Mouse (Mus musculus) frontal cortex, postnatal 10 days (tissue): ENCODE data around the gene Cit.
A peak's percentile ranks its signal among the peaks of the same experiment; 100 is the strongest.

Experiments
- DNase-seq, 2 experiments: peaks; one replicate each; pipeline ENCODE4 v3.0.0; 2022; ENCODE audit warnings: low spot score in 2 of 2, mixed read lengths in 1 of 2

The Cit gene

DNA sequence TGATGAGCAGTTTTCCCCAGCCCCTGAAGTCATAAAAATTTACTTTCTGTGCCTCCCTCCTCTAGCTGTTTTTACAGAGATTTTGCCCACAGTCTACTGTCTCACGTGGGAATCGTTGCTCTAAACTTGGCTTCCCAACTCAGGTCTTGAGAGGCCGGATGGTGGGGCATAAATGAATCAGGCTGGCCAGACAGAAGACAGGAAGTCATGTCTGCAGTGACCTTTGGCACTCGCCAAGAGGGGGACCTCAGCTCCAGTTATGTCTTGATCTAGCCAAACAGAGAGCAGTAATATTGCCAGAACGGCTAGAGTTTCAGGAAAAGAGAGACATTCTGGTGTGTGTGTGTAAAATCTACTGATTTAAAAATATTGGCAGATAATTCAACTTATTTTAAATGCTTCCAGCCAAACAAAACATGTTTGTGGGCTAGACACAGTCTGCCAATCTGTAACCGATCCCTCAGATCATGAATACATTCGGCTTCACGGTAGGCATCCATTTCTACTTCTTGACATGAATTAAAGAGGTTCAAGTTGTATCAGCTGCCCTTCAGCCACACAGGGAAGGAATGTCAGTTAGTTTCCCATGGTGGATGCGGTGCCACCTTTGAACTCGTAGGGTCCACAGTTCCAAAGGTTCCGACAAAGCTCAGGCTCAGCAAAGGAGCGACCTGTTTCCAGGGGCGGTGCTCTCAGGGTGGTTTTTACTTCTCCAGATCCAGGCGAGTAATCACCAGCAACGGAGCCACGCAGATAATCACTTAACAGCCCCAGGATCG lies 5.4 kb downstream of the Cit start:
- no peak for DNase-seq

GRCm38 (mm10) chr5:115851029-115851365 lies 5.9 kb downstream of the Cit start:
- no peak for DNase-seq

- no peak for DNase-seq
These were observed 7.4 kb downstream of the Cit start for GRCm38 (mm10) chr5:115852431-115852830.

- DNase-seq = no peak
These were observed 8.6 kb downstream of the Cit start for GRCm38 (mm10) chr5:115853691-115854090.

DNA sequence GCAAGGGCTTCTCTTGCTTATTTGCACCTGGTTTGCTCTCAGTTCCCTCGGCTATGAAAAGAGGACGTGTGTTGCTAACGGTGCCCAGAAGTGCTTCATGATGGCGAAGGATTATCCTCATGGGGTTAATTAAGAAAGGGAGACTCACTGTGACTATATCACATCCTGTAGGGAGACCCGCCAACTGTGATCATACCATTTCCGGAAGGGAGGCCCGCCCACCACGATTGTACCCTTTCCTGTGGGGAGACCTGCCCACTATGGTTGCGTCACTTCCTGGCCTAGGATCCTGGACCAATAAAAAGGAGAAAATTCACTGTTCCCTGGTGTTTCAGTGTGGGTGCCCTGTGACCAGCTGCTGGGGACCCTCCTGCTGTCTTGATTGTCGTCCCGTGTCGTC lies 9.3 kb downstream of the Cit start:
- DNase-seq = no peak

- no peak for DNase-seq
These were observed 13.6 kb downstream of the Cit start for GRCm38 (mm10) chr5:115858652-115859051.

GRCm38 (mm10) chr5:115859461-115859860 lies 14.4 kb downstream of the Cit start:
- DNase-seq = no peak

GRCm38 (mm10) chr5:115861991-115862390 lies 16.9 kb downstream of the Cit start:
- no peak for DNase-seq

DNA sequence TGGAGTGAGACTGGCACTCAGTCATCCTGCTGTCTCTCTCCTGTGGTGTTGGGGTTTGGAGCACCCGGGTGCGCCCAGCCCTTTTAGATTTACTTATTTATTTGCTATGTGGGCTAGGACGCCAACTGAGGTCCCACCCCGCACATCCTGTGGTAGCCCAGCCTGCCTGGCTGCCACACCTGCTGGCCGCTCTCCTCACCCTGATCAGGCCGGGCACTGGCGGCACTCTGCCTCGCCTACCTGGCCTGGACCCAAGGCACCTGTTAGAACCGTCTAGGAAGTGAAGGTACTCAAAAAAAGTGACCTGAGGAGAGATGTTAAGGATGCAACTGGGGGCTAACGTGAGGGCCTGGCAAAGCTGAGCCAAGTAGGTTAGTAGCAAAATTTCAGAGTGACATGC lies 17.4 kb downstream of the Cit start:
- DNase-seq = no peak

GRCm38 (mm10) chr5:115866296-115866695 lies 21.2 kb downstream of the Cit start:
- DNase-seq = no peak

GRCm38 (mm10) chr5:115868540-115868939 lies 23.5 kb downstream of the Cit start:
- no peak for DNase-seq

GRCm38 (mm10) chr5:115869198-115869597 lies 24.1 kb downstream of the Cit start:
- DNase-seq = no peak

DNA sequence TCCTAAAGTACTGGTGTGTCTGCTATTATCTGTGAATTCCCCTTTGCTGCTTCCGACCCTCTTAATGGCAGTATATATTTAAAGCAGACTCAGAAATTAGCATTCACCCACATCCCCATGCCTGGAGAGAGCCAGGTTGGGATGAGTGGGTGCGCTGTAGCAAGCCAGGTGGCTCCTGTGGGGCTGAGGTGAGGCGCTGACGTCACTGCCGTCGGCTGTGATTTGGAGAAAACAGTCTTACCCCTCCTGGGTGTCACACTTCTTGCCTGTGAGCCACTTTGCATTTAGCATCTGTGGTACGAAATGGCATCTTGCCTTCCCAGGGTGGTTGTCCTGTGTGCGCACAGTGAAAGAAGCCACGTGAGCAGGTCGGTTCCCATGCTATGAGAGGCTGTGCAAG lies 26.1 kb downstream of the Cit start:
- DNase-seq = no peak

GRCm38 (mm10) chr5:115872106-115872505 lies 27.0 kb downstream of the Cit start:
- DNase-seq = no peak

GRCm38 (mm10) chr5:115872956-115873355 lies 27.9 kb downstream of the Cit start:
- no peak for DNase-seq

- DNase-seq = no peak
These were observed 32.3 kb downstream of the Cit start for GRCm38 (mm10) chr5:115877425-115877824.

- no peak for DNase-seq
These were observed 37.1 kb downstream of the Cit start for GRCm38 (mm10) chr5:115882165-115882564.

DNA sequence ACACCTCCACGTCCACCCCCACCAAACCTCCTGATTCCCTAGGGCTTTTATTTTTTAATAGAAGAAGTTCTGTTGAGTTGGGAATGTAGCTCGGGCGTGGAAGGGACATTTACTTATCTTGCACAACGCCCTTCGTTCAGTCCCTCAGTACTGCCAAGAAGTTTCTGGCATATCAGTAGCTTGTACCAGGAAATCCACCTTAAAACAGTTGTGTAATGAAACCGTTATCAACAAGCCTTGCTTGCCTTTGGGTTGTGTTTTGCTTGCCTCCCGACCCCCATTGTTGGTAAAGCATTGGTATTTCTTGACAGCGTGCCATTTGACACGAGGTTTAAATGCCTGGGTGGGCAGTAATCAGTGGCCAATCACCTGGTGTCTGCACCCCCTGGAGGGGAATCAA lies 39.4 kb downstream of the Cit start:
- DNase-seq = no peak

- no peak for DNase-seq
These were observed 48.7 kb downstream of the Cit start for GRCm38 (mm10) chr5:115893772-115894171.

DNA sequence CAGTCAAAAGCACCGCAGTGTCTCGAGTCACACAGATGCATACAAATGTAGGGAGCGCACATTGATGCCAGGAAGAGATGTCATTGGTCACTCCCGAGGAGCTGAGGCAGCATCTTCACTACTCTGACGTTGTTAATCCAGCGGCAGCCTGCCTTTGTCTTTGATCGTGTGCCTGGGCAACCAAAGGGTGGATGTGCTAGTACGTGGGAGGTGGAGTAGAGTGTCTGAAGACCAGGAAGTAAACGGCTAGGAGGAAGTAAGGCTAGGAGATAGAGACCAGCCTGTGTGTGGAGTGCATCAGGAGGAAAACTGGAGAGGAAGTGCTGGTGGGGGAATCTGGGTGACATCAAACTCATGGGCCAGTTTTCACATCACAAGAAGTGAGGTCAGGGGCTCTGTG lies 52.0 kb downstream of the Cit start:
- DNase-seq = no peak

- DNase-seq = peak; percentile 63 to 65
These were observed 62.2 kb downstream of the Cit start for GRCm38 (mm10) chr5:115907037-115908009.

DNA sequence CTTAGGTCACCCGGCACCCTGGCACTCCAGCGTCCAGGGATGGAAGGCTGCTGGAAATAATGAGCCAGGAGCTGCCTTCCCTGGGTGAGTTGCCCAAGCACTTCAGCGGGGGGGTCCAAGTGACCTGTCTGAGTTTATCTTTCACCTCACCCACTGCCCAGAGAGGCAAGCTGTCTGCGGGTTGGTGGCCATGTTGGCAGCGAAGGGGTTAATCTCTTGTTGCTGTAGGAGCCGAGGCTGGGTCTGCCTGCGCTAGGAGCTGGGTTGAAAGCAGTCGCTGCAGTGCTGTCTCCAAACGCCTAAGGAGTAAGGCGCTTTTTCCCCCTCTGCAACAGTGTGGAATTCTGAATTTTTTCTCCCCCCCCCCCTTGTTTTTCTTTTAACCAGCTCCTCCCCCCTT lies 63.2 kb downstream of the Cit start:
- DNase-seq = peak; percentile 58 to 64

DNA sequence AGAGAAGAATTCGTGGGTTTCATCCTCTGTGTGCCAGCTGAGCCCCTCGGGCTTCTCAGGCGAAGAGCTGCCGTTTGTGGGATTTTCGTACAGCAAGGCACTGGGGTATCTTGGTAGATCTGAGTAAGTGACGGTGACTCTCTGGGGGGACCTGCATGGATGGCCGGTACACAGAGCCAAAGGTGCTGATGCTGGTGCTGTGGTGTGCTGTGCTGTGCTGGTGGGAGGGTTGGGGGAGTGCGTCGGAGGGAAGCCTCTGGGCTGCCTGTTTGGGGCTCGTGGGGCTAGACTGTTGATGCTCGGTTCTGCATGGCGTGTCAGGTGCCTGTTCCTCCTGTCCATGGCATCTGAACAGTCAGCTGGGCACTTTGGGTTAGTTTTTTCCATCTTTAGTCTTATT lies 63.6 kb downstream of the Cit start:
- no peak for DNase-seq
